Comparison of ENCODE assay signal across 31 mouse cellular contexts in genomic region chr10:24947871-24948270, GRCm38 (mm10). TPM values are rescaled to one million over a fixed set of nuclear protein-coding genes. Genes with fewer than 3 reads are reported as not detected.
DNase-seq lines count a peak whose midpoint lies in the region; ATAC-seq and TF ChIP-seq lines count a peak whose summit lies in the region.
"Had no signal": no experiment of that assay in that cellular context is flagged by ENCODE, and none has a peak within 500 bp of the region (broad histone marks: within the 10 kb centered on the region; RNA-seq: fewer than 3 reads in every experiment).

No protein-coding gene starts in this region.

- TF ChIP-seq POLR2A in liver, adult 2 months (IDR thresholded peaks at IDR 0.05; ENCODE audit: extremely low read depth, insufficient read depth, low read length): no peak

- DNase-seq in liver, adult 2 months (ENCODE audit: extremely low read depth, low read depth, low spot score): peak; percentile 98
- no peak for DNase-seq in liver, embryonic 11.5 days (ENCODE audit: low spot score)
- DNase-seq in liver, embryonic 14.5 days (ENCODE audit: low read depth in 3 of 3, low spot score in 3 of 3): no peak
- DNase-seq in liver: no peak
- no peak for DNase-seq in lung, postnatal 0 days (ENCODE audit: low spot score)
- DNase-seq in lung, postnatal 10 days: no peak
- DNase-seq in liver, postnatal 0 days: peak; percentile 21
- no peak for DNase-seq in adrenal gland, postnatal 4 days (ENCODE audit: low spot score in 2 of 2)
- DNase-seq: adrenal gland, adult 8-10 months; adrenal gland, postnatal 14 days; adrenal gland, postnatal 36 days; B cell, adult 2 months; cerebellum, adult 11 months; cerebellum, adult 18-20 months; cerebellum, adult 8-10 months; cerebellum, adult 9-11 months; cerebellum, postnatal 14 days; cerebellum, postnatal 36 days; embryo, embryonic 11 days had no signal

- H3K9ac ChIP-seq in liver, adult 2 months (ENCODE audit: low read depth, low read length): peak overlapping the region; percentile 81
- H3K9ac ChIP-seq in liver, embryonic 11.5 days (ENCODE audit: low read depth, low read length): no peak overlapping the region
- H3K9ac ChIP-seq in liver, embryonic 14.5 days (replicated peaks): no peak overlapping the region
- H3K9ac ChIP-seq in lung, postnatal 0 days (replicated peaks; ENCODE audit: low read depth): no peak overlapping the region
- peak overlapping the region; percentile 54; the same call in 1 of the 2 replicates for H3K9ac ChIP-seq in liver, postnatal 0 days (replicated peaks)
- H3K9ac ChIP-seq: embryonic facial prominence, embryonic 13.5 days; embryonic facial prominence, embryonic 15.5 days; forebrain, embryonic 12.5 days had no signal

- TF ChIP-seq EP300 in liver, embryonic 14.5 days (IDR thresholded peaks at IDR 0.05; ENCODE audit: low read depth): no peak
- no peak for TF ChIP-seq EP300 in lung, postnatal 0 days (IDR thresholded peaks at IDR 0.05)
- TF ChIP-seq EP300 in liver, postnatal 0 days (IDR thresholded peaks at IDR 0.05; ENCODE audit: low read depth): peak; percentile 47; the same call in 1 of the 2 replicates

- no peaks in the 10 kb centered on the region for H3K36me3 ChIP-seq in liver, adult 2 months (ENCODE audit: control insufficient read depth, insufficient read depth, low read length)
- H3K36me3 ChIP-seq in liver, embryonic 11.5 days (ENCODE audit: control insufficient read depth, insufficient read depth, low read length): no peaks in the 10 kb centered on the region
- no peaks in the 10 kb centered on the region for H3K36me3 ChIP-seq in liver, embryonic 14.5 days (replicated peaks; ENCODE audit: control insufficient read depth, insufficient read depth, low read depth)
- H3K36me3 ChIP-seq in lung, postnatal 0 days (ENCODE audit: insufficient read depth, low read length): no peaks in the 10 kb centered on the region
- no peaks in the 10 kb centered on the region for H3K36me3 ChIP-seq in liver, postnatal 0 days (replicated peaks; ENCODE audit: insufficient read depth, low read length)
- H3K36me3 ChIP-seq: embryonic facial prominence, embryonic 13.5 days; embryonic facial prominence, embryonic 15.5 days; forebrain, embryonic 10.5 days; forebrain, embryonic 12.5 days; G1E had no signal

- peaks cover 29% of the 10 kb centered on the region for H3K4me1 ChIP-seq in liver, adult 2 months (ENCODE audit: control insufficient read depth, insufficient read depth, low read length)
- H3K4me1 ChIP-seq in liver, embryonic 11.5 days (replicated peaks; ENCODE audit: control insufficient read depth, insufficient read depth, low read length): no peaks in the 10 kb centered on the region
- peaks cover 0 to 8% of the 10 kb centered on the region in 2 experiments; a peak in 2 of 4 replicates for H3K4me1 ChIP-seq in liver, embryonic 14.5 days (replicated peaks; ENCODE audit: control insufficient read depth in 2 of 2, insufficient read depth in 2 of 2, low read length in 1 of 2)
- no peaks in the 10 kb centered on the region for H3K4me1 ChIP-seq in lung, postnatal 0 days (ENCODE audit: insufficient read depth, low read depth, low read length)
- H3K4me1 ChIP-seq in liver, postnatal 0 days (ENCODE audit: insufficient read depth): peaks cover 13% of the 10 kb centered on the region
- H3K4me1 ChIP-seq: embryonic facial prominence, embryonic 13.5 days; embryonic facial prominence, embryonic 15.5 days; forebrain, embryonic 10.5 days; forebrain, embryonic 12.5 days had no signal

- H3K27me3 ChIP-seq in liver, adult 2 months (ENCODE audit: control insufficient read depth, insufficient read depth, low read length): no peaks in the 10 kb centered on the region
- no peaks in the 10 kb centered on the region for H3K27me3 ChIP-seq in liver, embryonic 11.5 days (replicated peaks; ENCODE audit: control insufficient read depth, insufficient read depth, low read length)
- no peaks in the 10 kb centered on the region for H3K27me3 ChIP-seq in liver, embryonic 14.5 days (ENCODE audit: control insufficient read depth, insufficient read depth, low read length)
- H3K27me3 ChIP-seq in lung, postnatal 0 days (replicated peaks; ENCODE audit: insufficient read depth, low read length): no peaks in the 10 kb centered on the region
- H3K27me3 ChIP-seq in liver, postnatal 0 days (ENCODE audit: insufficient read depth, low read length): no peaks in the 10 kb centered on the region
- H3K27me3 ChIP-seq: CH12.LX; embryonic facial prominence, embryonic 13.5 days; embryonic facial prominence, embryonic 15.5 days; forebrain, embryonic 12.5 days had no signal

- H3K9me3 ChIP-seq in liver, embryonic 11.5 days (ENCODE audit: control insufficient read depth, low read length): no peaks in the 10 kb centered on the region
- no peaks in the 10 kb centered on the region for H3K9me3 ChIP-seq in liver, embryonic 14.5 days (ENCODE audit: control insufficient read depth, low read length)
- H3K9me3 ChIP-seq in lung, postnatal 0 days (ENCODE audit: low read length): no peaks in the 10 kb centered on the region
- no peaks in the 10 kb centered on the region for H3K9me3 ChIP-seq in liver, postnatal 0 days (ENCODE audit: low read length)
- H3K9me3 ChIP-seq: embryonic facial prominence, embryonic 13.5 days; embryonic facial prominence, embryonic 15.5 days; forebrain, embryonic 10.5 days; forebrain, embryonic 12.5 days; G1E had no signal

- no peak overlapping the region; the same call in 1 of the 2 replicates for H3K4me2 ChIP-seq in liver, embryonic 11.5 days
- peak overlapping the region; percentile 15 for H3K4me2 ChIP-seq in liver, embryonic 14.5 days (ENCODE audit: low read depth)
- no peak overlapping the region for H3K4me2 ChIP-seq in lung, postnatal 0 days (replicated peaks; ENCODE audit: low read depth, low read length)
- H3K4me2 ChIP-seq in liver, postnatal 0 days (ENCODE audit: low read depth, low read length): no peak overlapping the region
- H3K4me2 ChIP-seq: embryonic facial prominence, embryonic 13.5 days; embryonic facial prominence, embryonic 15.5 days; forebrain, embryonic 12.5 days had no signal

- peak overlapping the region; percentile 98 for H3K27ac ChIP-seq in liver, adult 2 months (replicated peaks; ENCODE audit: insufficient read depth, low read depth, low read length)
- H3K27ac ChIP-seq in liver, embryonic 11.5 days (ENCODE audit: low read depth, low read length): no peak overlapping the region
- H3K27ac ChIP-seq in liver, embryonic 14.5 days: no peak overlapping the region
- peak overlapping the region; percentile 47 for H3K27ac ChIP-seq in lung, postnatal 0 days (ENCODE audit: low read length)
- peak overlapping the region; percentile 96 for H3K27ac ChIP-seq in liver, postnatal 0 days (ENCODE audit: low read depth)
- H3K27ac ChIP-seq: embryonic facial prominence, embryonic 13.5 days; embryonic facial prominence, embryonic 15.5 days; forebrain, embryonic 10.5 days; forebrain, embryonic 12.5 days had no signal

- no peak overlapping the region for H3K4me3 ChIP-seq in liver, adult 2 months (ENCODE audit: insufficient read depth, low read depth, low read length)
- H3K4me3 ChIP-seq in liver, embryonic 11.5 days (ENCODE audit: low read depth, low read length): no peak overlapping the region
- H3K4me3 ChIP-seq in liver, embryonic 14.5 days (ENCODE audit: insufficient read depth in 1 of 2, low read depth in 2 of 2, low read length in 2 of 2): no peak overlapping the region
- H3K4me3 ChIP-seq in lung, postnatal 0 days (ENCODE audit: low read depth, low read length): no peak overlapping the region
- no peak overlapping the region for H3K4me3 ChIP-seq in liver, postnatal 0 days (ENCODE audit: low read depth, low read length)
- H3K4me3 ChIP-seq: embryonic facial prominence, embryonic 13.5 days; embryonic facial prominence, embryonic 15.5 days; erythroblast, embryonic 14.5 days; forebrain, embryonic 10.5 days; forebrain, embryonic 12.5 days had no signal

- no peak for ATAC-seq in liver, embryonic 11.5 days (replicated peaks; ENCODE audit: low FRiP score)
- no peak for ATAC-seq in liver, embryonic 14.5 days (ENCODE audit: insufficient read depth)
- ATAC-seq in lung, postnatal 0 days: no peak
- peak; percentile 71 for ATAC-seq in liver, postnatal 0 days
- ATAC-seq: activated CD4-positive, CD25-positive, alpha-beta regulatory T cell, adult 4 months; CD4-positive, CD25-positive, alpha-beta regulatory T cell, adult 4 months; forebrain, embryonic 14.5 days; Patski had no signal

- 11% methylated on average over 3 of the region's 3 CpGs for WGBS in liver, adult 2 months
- 60% methylated on average over 3 of the region's 3 CpGs for WGBS in liver, embryonic 11.5 days
- WGBS in liver, embryonic 14.5 days (ENCODE audit: insufficient replicate concordance): 48% methylated on average over 3 of the region's 3 CpGs
- whole genome bisulfite sequencing in lung, postnatal 0 days: 63% methylated on average over 3 of the region's 3 CpGs
- 51% methylated on average over 3 of the region's 3 CpGs for WGBS in liver, postnatal 0 days (ENCODE audit: insufficient replicate concordance)

- no peak for TF ChIP-seq CTCF in liver, adult 2 months (IDR thresholded peaks at IDR 0.05; ENCODE audit: low read depth, low read length)
- TF ChIP-seq CTCF in liver, embryonic 14.5 days (IDR thresholded peaks at IDR 0.05; ENCODE audit: low read depth): no peak
- TF ChIP-seq CTCF in lung, postnatal 0 days (IDR thresholded peaks at IDR 0.05): no peak
- TF ChIP-seq CTCF in liver, postnatal 0 days (IDR thresholded peaks at IDR 0.05; ENCODE audit: low read depth): no peak

- H3K79me2 ChIP-seq in liver, adult 2 months (ENCODE audit: control insufficient read depth, insufficient read depth, low read length): no peaks in the 10 kb centered on the region

RNA-seq across cellular contexts. Expression of gene Arg1, which starts 20.6 kb away (rescaled TPM):
- total RNA-seq in liver, adult 2 months (2014; rRNA removed): 2,242 and 2,352 TPM in 2 replicates
- polyA plus RNA-seq in liver, adult 2 months (2012; rRNA removed): 513 and 650 TPM in 2 replicates
- 5.0 and 5.5 TPM in 2 replicates for polyA plus RNA-seq in liver, embryonic 11.5 days (2014; fragmentation: Nextera tagmentation; extraction: Ambion mirVana)
- polyA plus RNA-seq in liver, embryonic 14.5 days (2012; rRNA removed): 4.6 and 7.9 TPM in 2 replicates
- polyA plus RNA-seq in liver, embryonic 14.5 days (2014; fragmentation: Nextera tagmentation; extraction: Ambion mirVana): 21.7 and 25.2 TPM in 2 replicates
- 4.9 and 8.4 TPM in 2 replicates for polyA plus RNA-seq in lung, postnatal 0 days (2015; fragmentation: Nextera tagmentation; extraction: Ambion mirVana)
- 604 and 722 TPM in 2 replicates for polyA plus RNA-seq in liver, postnatal 0 days (2015; fragmentation: Nextera tagmentation; extraction: Ambion mirVana)
- 10 to 100 TPM in 1 of 2 experiments, 1 to 10 TPM in 1; 1.3 to 23.9 TPM for total RNA-seq in adrenal gland, postnatal 4 days (2021)
- total RNA-seq: common myeloid progenitor, adult 5-6 weeks; G1E had no signal
- polyA plus RNA-seq: erythroblast, embryonic 14.5 days; G1E had no signal

Comparison
In these comparisons a context has a peak if more than half of its experiments do, and no peak if none do; other contexts are left out.
1. DNase-seq: peak in liver, adult 2 months (single experiment) and liver, postnatal 0 days (single experiment); none in liver, embryonic 11.5 days (single experiment), liver, embryonic 14.5 days (0 of 3), liver (single experiment), lung, postnatal 0 days (single experiment), lung, postnatal 10 days (single experiment) and adrenal gland, postnatal 4 days (0 of 2).
2. H3K27ac ChIP-seq: peak in liver, adult 2 months (single experiment), lung, postnatal 0 days (single experiment) and liver, postnatal 0 days (single experiment); none in liver, embryonic 11.5 days (single experiment) and liver, embryonic 14.5 days (single experiment).
3. H3K9ac ChIP-seq: peak in liver, adult 2 months (single experiment) and liver, postnatal 0 days (single experiment); none in liver, embryonic 11.5 days (single experiment), liver, embryonic 14.5 days (single experiment) and lung, postnatal 0 days (single experiment).
4. RNA of gene Arg1, which starts 20.6 kb away (polyA plus RNA-seq): 604 to 722 TPM in liver, postnatal 0 days and 513 to 650 TPM in liver, adult 2 months; 4.6 to 25.2 TPM in liver, embryonic 14.5 days, 4.9 to 8.4 TPM in lung, postnatal 0 days and 5.0 to 5.5 TPM in liver, embryonic 11.5 days; every median in the first group is over 10 times any median in the second.